Mouse (Mus musculus) testis, adult 2 months (tissue): ENCODE measurements around the gene Gm43552.

Experiments
- CTCF ChIP-seq: fragments of 200-500 bp; IDR thresholded peaks from 2 replicates; pipeline ENCODE4 v1.5.1; 2012; ENCODE audit warnings: low read depth, mild to moderate bottlenecking, inconsistent platforms, low read length, moderate library complexity; ENCODE audit not compliant: control insufficient read depth, insufficient read depth, insufficient replicate concordance
- POLR2A ChIP-seq: fragments of 200-500 bp; IDR thresholded peaks from 2 replicates; pipeline ENCODE4 v1.6.1; 2012; ENCODE audit warnings: low read depth, mild to moderate bottlenecking, inconsistent platforms, low read length, moderate library complexity; ENCODE audit not compliant: control insufficient read depth

GRCm38 (mm10) chr5:65489830-65490229, 2.8 kb downstream of the Gm43552 start:
- TF ChIP-seq CTCF (no peak), POLR2A (no peak)
